Mouse (Mus musculus) G1E (cell line): ENCODE data around the gene Gngt2. TPM values are rescaled to one million over a fixed set of nuclear protein-coding genes. Genes with fewer than 3 reads are reported as not detected.
A peak's percentile ranks its signal among the peaks of the same experiment; 100 is the strongest.

Experiments
- ATAC-seq: 2 replicates; pipeline ENCODE4 v1.8.0; 2016; ENCODE audit warnings: mild to moderate bottlenecking; ENCODE audit not compliant: insufficient number of reproducible peaks, poor library complexity, low FRiP score, severe bottlenecking; ENCODE audit errors: extremely low read depth
- DNase-seq: peaks from one replicate; pipeline ENCODE4 v3.0.0; 2012; ENCODE audit warnings: low spot score
- H3K27me3 ChIP-seq: 2 replicates; pipeline ENCODE4 v1.6.1; 2012; ENCODE audit warnings: mild to moderate bottlenecking, low read length, inconsistent platforms; ENCODE audit not compliant: insufficient read depth
- H3K36me3 ChIP-seq: replicated peaks from 2 replicates; pipeline ENCODE3; 2012; ENCODE audit warnings: mild to moderate bottlenecking, inconsistent platforms
- H3K4me1 ChIP-seq: 2 replicates; pipeline ENCODE4 v1.6.1; 2012; ENCODE audit warnings: low read depth, low read length, inconsistent platforms, mixed read lengths; ENCODE audit not compliant: insufficient read depth
- H3K4me3 ChIP-seq: 2 replicates; pipeline ENCODE4 v1.5.1; 2012; ENCODE audit warnings: low read depth, mild to moderate bottlenecking, inconsistent platforms, low read length, moderate library complexity, mixed read lengths
- H3K9me3 ChIP-seq: replicated peaks from 2 replicates; pipeline ENCODE4 v1.6.1; 2012; ENCODE audit warnings: inconsistent platforms
- CTCF ChIP-seq: IDR thresholded peaks from 2 replicates; pipeline ENCODE4 v1.5.1; 2012; ENCODE audit warnings: low read depth, low read length, inconsistent platforms, mixed read lengths
- GATA1 ChIP-seq: IDR thresholded peaks from 2 replicates; pipeline ENCODE4 v1.6.1; 2012; ENCODE audit warnings: borderline replicate concordance, low read length, inconsistent platforms, mixed read lengths
- GATA2 ChIP-seq: IDR thresholded peaks from 2 replicates; pipeline ENCODE4 v1.6.1; 2012; ENCODE audit warnings: low read depth, low read length, inconsistent platforms, borderline replicate concordance
- POLR2AphosphoS5 ChIP-seq: IDR thresholded peaks from 2 replicates; pipeline ENCODE4 v1.6.1; 2012; ENCODE audit warnings: low read depth, low read length, inconsistent platforms; ENCODE audit not compliant: insufficient replicate concordance
- TAL1 ChIP-seq: conservative IDR thresholded peaks from 2 replicates; pipeline ENCODE4 v1.6.1; 2012; ENCODE audit warnings: low read depth, low read length, inconsistent platforms, mixed read lengths
- polyA plus RNA-seq: library from polyadenylated mRNA; stranded (reverse); fragments of >175 nt; gene quantifications from 2 replicates; pipeline ENCODE4 v1.2.3, GENCODE M21; 2012
- total RNA-seq, 2 experiments: library from RNA; stranded (forward) in 1 of 2; stranded (reverse) in 1 of 2; fragments of 200-1000 nt in 1 of 2; fragments of >200 nt in 1 of 2; fragmentation: Nextera tagmentation in 1 of 2; gene quantifications; 2 replicates each; pipeline ENCODE4 v1.2.3; 2014 to 2017

Gngt2 gene
- total and polyA plus RNA-seq, 3 experiments = 15.0 to 40.9 (median 33.6) TPM

DNA sequence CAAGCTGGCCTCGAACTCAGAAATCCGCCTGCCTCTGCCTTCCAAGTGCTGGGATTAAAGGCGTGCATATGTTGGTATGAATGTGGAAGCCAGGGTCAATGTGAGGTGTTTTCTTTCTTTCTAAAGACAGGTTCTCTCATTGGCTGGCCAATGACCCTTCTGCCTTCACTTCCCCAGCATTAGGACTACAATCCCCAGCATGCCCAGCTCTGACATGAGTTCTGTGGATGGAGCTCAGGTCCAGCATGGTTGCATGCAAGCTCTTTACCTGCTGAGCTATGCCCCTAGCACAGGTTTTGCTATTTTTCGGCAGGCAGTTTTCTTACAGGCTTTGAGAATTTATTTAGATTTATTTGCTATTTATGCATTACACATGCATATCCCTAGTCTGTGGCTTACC is 20.3 kb downstream of the Gngt2 start:
- H3K4me3 ChIP-seq = no peak overlapping the region
- H3K36me3 ChIP-seq = peaks cover 26% of the 10 kb centered on the region
- no peak for DNase-seq
- H3K9me3 ChIP-seq = peaks cover 4% of the 10 kb centered on the region
- TF ChIP-seq POLR2AphosphoS5 (no peak), GATA2 (no peak), TAL1 (no peak), GATA1 (no peak), CTCF (no peak)
- no peaks in the 10 kb centered on the region for H3K27me3 ChIP-seq
- H3K4me1 ChIP-seq = peaks cover 56% of the 10 kb centered on the region
- ATAC-seq = no peak

DNA sequence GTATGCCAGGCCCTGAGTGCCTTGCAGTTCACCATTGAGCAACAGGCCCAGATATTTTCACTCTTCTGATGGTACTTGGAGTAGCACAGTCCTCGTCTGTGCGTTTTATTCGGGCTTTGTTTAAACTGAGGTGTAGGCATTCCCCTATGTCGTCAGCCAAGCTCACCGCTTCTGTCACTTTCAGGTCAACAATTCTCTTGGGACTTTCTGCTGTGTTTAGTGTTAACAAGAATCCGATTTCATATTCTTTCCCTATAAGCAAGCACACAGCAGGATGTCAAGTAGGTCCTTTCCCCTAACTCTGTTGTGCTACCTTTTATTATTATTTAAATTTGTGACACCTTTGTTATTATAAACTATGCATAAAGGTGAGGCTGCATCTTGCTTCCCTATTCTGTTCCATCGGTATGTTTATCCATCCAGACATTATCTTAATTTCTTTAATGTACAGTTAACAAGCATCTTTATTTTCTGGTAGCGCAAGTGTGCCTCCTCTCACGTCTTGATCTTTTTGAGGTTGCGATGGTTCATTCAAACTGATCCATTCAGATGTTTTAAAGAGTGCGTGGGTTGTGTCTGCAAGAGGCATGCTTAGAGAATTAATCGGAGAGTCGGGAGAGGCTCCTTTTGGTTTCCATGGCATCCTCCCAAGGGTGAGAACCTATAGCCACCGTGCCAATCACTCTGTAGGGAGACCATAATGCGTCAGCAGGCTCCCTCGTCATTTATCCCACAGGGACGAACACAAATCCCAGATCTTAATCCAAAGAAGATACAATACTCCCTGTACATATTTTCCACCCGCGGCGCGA is 20.9 kb downstream of the Gngt2 start:
- no peak for TF ChIP-seq GATA2
- TF ChIP-seq POLR2AphosphoS5 = no peak
- TF ChIP-seq TAL1 = no peak
- TF ChIP-seq CTCF = no peak
- no peak for TF ChIP-seq GATA1
- Histone ChIP-seq H3K9me3 (peaks cover 4% of the 10 kb centered on the region), H3K36me3 (peaks cover 32% of the 10 kb centered on the region), H3K4me3 (peak overlapping the region; percentile 81), H3K4me1 (peaks cover 59% of the 10 kb centered on the region), H3K27me3 (no peaks in the 10 kb centered on the region)
- DNase-seq (no peak), ATAC-seq (no peak)

GRCm38 (mm10) chr11:95858528-95859467 is 21.8 kb downstream of the Gngt2 start:
- peaks cover 40% of the 10 kb centered on the region for H3K36me3 ChIP-seq
- H3K4me3 ChIP-seq = peak overlapping the region; percentile 81
- H3K9me3 ChIP-seq = peaks cover 4% of the 10 kb centered on the region
- no peaks in the 10 kb centered on the region for H3K27me3 ChIP-seq
- TF ChIP-seq POLR2AphosphoS5 = no peak
- no peak for TF ChIP-seq TAL1
- no peak for TF ChIP-seq GATA2
- TF ChIP-seq CTCF = no peak
- TF ChIP-seq GATA1 = no peak
- peak; percentile 94 for DNase-seq
- H3K4me1 ChIP-seq = peaks cover 57% of the 10 kb centered on the region
- ATAC-seq = peak; percentile 97

GRCm38 (mm10) chr11:95859468-95859855 is 22.4 kb downstream of the Gngt2 start:
- peak; percentile 61 for DNase-seq
- H3K4me1 ChIP-seq = peaks cover 52% of the 10 kb centered on the region
- TF ChIP-seq GATA2 (no peak), TAL1 (no peak), CTCF (no peak), GATA1 (no peak), POLR2AphosphoS5 (no peak)

DNA sequence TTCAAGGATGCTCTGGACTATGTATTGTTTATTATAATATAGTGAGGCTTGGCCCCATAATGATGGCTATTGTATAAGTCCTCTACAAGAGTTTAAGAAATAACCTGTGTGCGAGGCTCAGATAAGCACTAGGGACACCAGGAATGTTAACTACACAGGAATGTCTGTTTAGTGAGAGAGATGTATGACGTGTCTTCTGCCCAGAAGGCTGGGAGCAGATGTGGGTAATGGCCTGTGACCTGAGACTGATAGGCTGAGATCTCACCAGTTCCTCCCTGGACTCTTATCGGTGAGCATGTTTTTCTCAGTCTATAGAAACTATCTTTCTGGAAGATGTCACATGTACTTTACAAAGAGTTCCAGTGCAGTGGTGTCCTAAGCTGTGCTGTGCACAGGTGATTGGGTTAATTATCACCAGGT is 23.1 kb downstream of the Gngt2 start:
- Histone ChIP-seq H3K27me3 (no peaks in the 10 kb centered on the region), H3K4me1 (peaks cover 52% of the 10 kb centered on the region), H3K4me3 (peak overlapping the region; percentile 81), H3K36me3 (peaks cover 48% of the 10 kb centered on the region), H3K9me3 (no peaks in the 10 kb centered on the region)
- no peak for TF ChIP-seq CTCF
- TF ChIP-seq TAL1 = peak; percentile 31
- DNase-seq = peak; percentile 32
- ATAC-seq = no peak

More at GRCm38 (mm10) chr11:95859468-95859855, 22.4 kb downstream of the Gngt2 start:
- ATAC-seq = no peak
- peaks cover 46% of the 10 kb centered on the region for H3K36me3 ChIP-seq
- no peaks in the 10 kb centered on the region for H3K27me3 ChIP-seq
- peaks cover 4% of the 10 kb centered on the region for H3K9me3 ChIP-seq
- peak overlapping the region; percentile 81 for H3K4me3 ChIP-seq

DNA sequence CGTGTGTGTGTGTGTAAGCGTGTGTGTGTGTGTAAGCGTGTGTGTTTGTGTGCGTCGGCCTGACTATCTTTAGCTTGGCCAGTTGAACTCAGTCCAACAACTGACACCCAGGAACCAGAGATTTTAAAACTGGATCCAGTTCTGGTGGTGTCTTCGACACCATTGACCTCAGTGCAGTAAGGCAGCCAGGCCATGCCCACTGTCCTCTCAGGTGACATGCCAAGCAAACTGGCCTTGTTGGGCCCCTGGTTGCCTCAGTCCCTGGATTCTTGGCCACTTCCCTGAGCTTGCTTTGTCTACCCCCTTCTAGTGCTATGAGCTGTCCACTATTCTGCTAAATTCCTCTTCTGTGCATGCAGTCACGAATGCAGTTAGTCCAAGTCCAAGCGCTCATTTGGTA is 24.4 kb downstream of the Gngt2 start:
- no peak for ATAC-seq

More for the DNA sequence above, 24.4 kb downstream of the Gngt2 start:
- no peak for TF ChIP-seq GATA1
- TF ChIP-seq CTCF = no peak
- no peak for TF ChIP-seq GATA2
- no peak for TF ChIP-seq POLR2AphosphoS5
- TF ChIP-seq TAL1 = no peak
- peaks cover 62% of the 10 kb centered on the region for H3K36me3 ChIP-seq
- H3K9me3 ChIP-seq = no peaks in the 10 kb centered on the region
- no peaks in the 10 kb centered on the region for H3K27me3 ChIP-seq
- no peak overlapping the region; the same call in 1 of the 2 replicates for H3K4me3 ChIP-seq
- no peak for DNase-seq
- peaks cover 57% of the 10 kb centered on the region for H3K4me1 ChIP-seq
